Comparison of ENCODE assay signal across 19 mouse cellular contexts in the genomic region with DNA sequence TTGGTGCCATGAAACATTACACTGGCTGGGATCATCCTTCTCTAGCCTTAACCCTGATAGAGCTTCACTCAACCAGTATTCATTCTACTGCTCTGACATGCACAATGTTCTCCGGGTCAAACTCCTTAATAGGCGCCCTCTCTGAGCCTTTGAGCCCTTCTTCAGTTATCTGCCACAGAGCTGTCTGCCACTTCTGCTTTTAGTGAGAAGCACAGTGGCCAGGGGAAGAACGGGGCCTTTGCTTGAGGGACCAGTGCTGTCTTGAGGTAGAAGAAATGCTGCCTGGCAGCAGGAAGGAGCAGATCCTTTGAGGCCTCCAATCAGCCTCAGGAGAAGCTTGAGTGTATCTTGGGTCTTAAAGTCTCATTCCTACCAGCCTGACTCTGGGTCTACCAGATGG. TPM values are rescaled to one million over a fixed set of nuclear protein-coding genes. Genes with fewer than 3 reads are reported as not detected.
DNase-seq lines count a peak whose midpoint lies in the region; ATAC-seq and TF ChIP-seq lines count a peak whose summit lies in the region.
"Had no signal": no experiment of that assay in that cellular context is flagged by ENCODE, and none has a peak within 500 bp of the region (broad histone marks: within the 10 kb centered on the region; RNA-seq: fewer than 3 reads in every experiment).

No protein-coding gene starts in this region.

- in situ Hi-C loops in ES-E14 (cut with MboI; ENCODE audit: low sequenced_read_pairs in 2 of 2, unreplicated experiment in 2 of 2), result no loop called here

- H3K27ac ChIP-seq in ES-E14 (ENCODE audit: insufficient read depth, low read depth, low read length, poor library complexity, severe bottlenecking) (peak overlapping the region; percentile 43; the same call in 1 of the 2 replicates), MEL (ENCODE audit: control insufficient read depth, low read depth, low read length) (no peak overlapping the region)
- H3K27ac ChIP-seq: embryonic facial prominence, embryonic 13.5 days; forebrain, embryonic 12.5 days; gastrocnemius, adult 2 months; heart, embryonic 13.5 days; hindbrain, embryonic 13.5 days; hindbrain, postnatal 0 days had no signal

- DNase-seq in ES-E14 (ENCODE audit: low read depth, low spot score) (no peak), MEL (ENCODE audit: low read depth, low spot score) (peak; percentile 78)
- DNase-seq in urinary bladder, postnatal 10 days (ENCODE audit: low spot score), result no peak
- no peak for DNase-seq in T-cell, adult 2 months (ENCODE audit: low spot score)
- no peak for DNase-seq in thymus, postnatal 4 days
- DNase-seq: adrenal gland, postnatal 14 days; cerebellum, adult 11-12 months; cerebellum, adult 9-10 months; cerebellum, postnatal 25 days; gastrocnemius, adult 2 months; gastrocnemius, postnatal 25 days; heart, postnatal 4 days had no signal

- ATAC-seq in hematopoietic stem cell, adult 5-6 weeks (replicated peaks in 1 of 2; ENCODE audit: insufficient read depth in 1 of 2, low FRiP score in 2 of 2, low TSS enrichment in 1 of 2, low read depth in 1 of 2, poor library complexity in 2 of 2, severe bottlenecking in 2 of 2), result peak; percentile 78 to 85
- ATAC-seq: forebrain, embryonic 16.5 days; hindbrain, postnatal 0 days had no signal

- TF ChIP-seq POLR2A in MEL (IDR thresholded peaks at IDR 0.05; ENCODE audit: control insufficient read depth in 1 of 2, insufficient read depth in 1 of 2, low read depth in 1 of 2, low read length in 2 of 2, poor library complexity in 1 of 2), result no peak

- no peak for TF ChIP-seq CTCF in MEL (IDR thresholded peaks at IDR 0.05 in 2 of 3, conservative IDR thresholded peaks at IDR 0.05 in 1 of 3; ENCODE audit: control insufficient read depth in 1 of 3, insufficient read depth in 1 of 3, low read depth in 2 of 3, low read length in 3 of 3, poor library complexity in 1 of 3, severe bottlenecking in 1 of 3)

- H3K27me3 ChIP-seq in MEL (ENCODE audit: control insufficient read depth in 1 of 2, insufficient read depth in 2 of 2, low read length in 2 of 2), result no peaks in the 10 kb centered on the region
- H3K27me3 ChIP-seq: embryonic facial prominence, embryonic 13.5 days; forebrain, embryonic 12.5 days; heart, embryonic 13.5 days; hindbrain, embryonic 13.5 days had no signal

- H3K4me1 ChIP-seq in ES-E14 (ENCODE audit: control insufficient read depth in 2 of 2, insufficient read depth in 2 of 2, low read length in 2 of 2, poor library complexity in 1 of 2) (peaks cover 9 to 25% of the 10 kb centered on the region in 2 experiments; a peak in 3 of 4 replicates), MEL (ENCODE audit: control insufficient read depth in 1 of 2, insufficient read depth in 2 of 2, low read length in 2 of 2) (peaks cover 7 to 21% of the 10 kb centered on the region in 2 experiments)
- H3K4me1 ChIP-seq: embryonic facial prominence, embryonic 13.5 days; forebrain, embryonic 12.5 days; heart, embryonic 13.5 days; hindbrain, embryonic 13.5 days had no signal

- H3K9me3 ChIP-seq in ES-E14 (ENCODE audit: control insufficient read depth, insufficient read depth, low read depth, low read length) (no peaks in the 10 kb centered on the region), MEL (replicated peaks; ENCODE audit: insufficient read depth, low read length) (no peaks in the 10 kb centered on the region)
- H3K9me3 ChIP-seq: embryonic facial prominence, embryonic 13.5 days; forebrain, embryonic 12.5 days; heart, embryonic 13.5 days; hindbrain, embryonic 13.5 days had no signal

- TF ChIP-seq RAD21 in MEL (IDR thresholded peaks at IDR 0.05; ENCODE audit: low read depth, low read length), result no peak

- H3K4me3 ChIP-seq in ES-E14 (ENCODE audit: insufficient read depth in 1 of 2, low read depth in 1 of 2, low read length in 2 of 2, poor library complexity in 1 of 2, severe bottlenecking in 1 of 2), result no peak overlapping the region
- H3K4me3 ChIP-seq in MEL (ENCODE audit: control insufficient read depth in 1 of 2, insufficient read depth in 1 of 2, low read depth in 2 of 2, low read length in 2 of 2), result no peak overlapping the region
- H3K4me3 ChIP-seq: embryonic facial prominence, embryonic 13.5 days; forebrain, embryonic 12.5 days; gastrocnemius, adult 2 months; heart, embryonic 13.5 days; hindbrain, embryonic 13.5 days had no signal

- TF ChIP-seq EP300 in MEL (IDR thresholded peaks at IDR 0.05; ENCODE audit: low read depth in 1 of 2, low read length in 2 of 2), result peak in 1 of 2 experiments; percentile 30; a peak in 1 of 4 replicates

- no peaks in the 10 kb centered on the region for H3K36me3 ChIP-seq in ES-E14 (ENCODE audit: control insufficient read depth, insufficient read depth, low read length, poor library complexity, severe bottlenecking)
- peaks cover 0 to 5% of the 10 kb centered on the region in 2 experiments; a peak in 2 of 4 replicates for H3K36me3 ChIP-seq in MEL (ENCODE audit: control insufficient read depth in 1 of 2, insufficient read depth in 2 of 2, low read length in 2 of 2)
- H3K36me3 ChIP-seq: embryonic facial prominence, embryonic 13.5 days; forebrain, embryonic 12.5 days; heart, embryonic 13.5 days; hindbrain, embryonic 13.5 days had no signal

- H3K9ac ChIP-seq in ES-E14 (ENCODE audit: insufficient read depth, low read depth, low read length, poor library complexity, severe bottlenecking) (no peak overlapping the region), MEL (ENCODE audit: control insufficient read depth, low read depth, low read length, poor library complexity, severe bottlenecking) (no peak overlapping the region)
- H3K9ac ChIP-seq: embryonic facial prominence, embryonic 13.5 days; forebrain, embryonic 12.5 days; heart, embryonic 13.5 days; hindbrain, embryonic 13.5 days had no signal

- H3K79me2 ChIP-seq in MEL (ENCODE audit: control insufficient read depth, insufficient read depth, low read length, poor library complexity), result no peaks in the 10 kb centered on the region

TF ChIP-seq in ES-E14, 5 proteins besides CTCF, POLR2A, EP300 and RAD21:
- TF ChIP-seq CHD2 (IDR thresholded peaks at IDR 0.05; ENCODE audit: low read depth, low read length) (no peak), MAFK (IDR thresholded peaks at IDR 0.05; ENCODE audit: insufficient read depth, low read depth, low read length) (no peak), HCFC1 (IDR thresholded peaks at IDR 0.05; ENCODE audit: borderline replicate concordance, insufficient read depth, low read length) (no peak), ZNF384 (IDR thresholded peaks at IDR 0.05; ENCODE audit: low read depth, low read length) (no peak), ZC3H11A (IDR thresholded peaks at IDR 0.05; ENCODE audit: borderline replicate concordance, low read depth, low read length) (no peak)

TF ChIP-seq in MEL, 35 proteins besides CTCF, POLR2A, EP300 and RAD21:
- TF ChIP-seq SMC3 (IDR thresholded peaks at IDR 0.05; ENCODE audit: low read depth, low read length) (no peak), GATA1 (IDR thresholded peaks at IDR 0.05; ENCODE audit: low read depth, low read length) (peak; percentile 36; the same call in 1 of the 2 replicates)
TF ChIP-seq in MEL: peak in this region for 1.

RNA-seq across cellular contexts. Expression of a gene that starts 27.9 kb away (rescaled TPM):
- total RNA-seq in ES-E14 (2012; rRNA removed), result 169 and 238 TPM in 2 replicates
- total RNA-seq in MEL (2012; rRNA removed), result 4.6 and 7.6 TPM in 2 replicates
- polyA plus RNA-seq in MEL (2012; ENCODE audit: insufficient read depth in 1 of 2, insufficient read length in 2 of 2, low read depth in 1 of 2, low replicate concordance in 2 of 2, missing spikeins in 1 of 2), result 10 to 100 TPM in 1 of 2 experiments, not detected in 1; 35.9 TPM
- total RNA-seq in hematopoietic stem cell, adult 5-6 weeks (2017), result 19.4 and 23.6 TPM in 2 replicates

RNA-seq across cellular contexts. Expression of a gene that starts 59.7 kb away (rescaled TPM):
- total RNA-seq in ES-E14 (2012; rRNA removed) (297 and 332 TPM in 2 replicates), MEL (2012; rRNA removed) (158 and 186 TPM in 2 replicates)
- polyA plus RNA-seq in MEL (2012; ENCODE audit: insufficient read depth in 1 of 2, insufficient read length in 2 of 2, low read depth in 1 of 2, low replicate concordance in 2 of 2, missing spikeins in 1 of 2), result 100 to 1,000 TPM in 1 of 2 experiments, not detected in 1; 183 TPM
- 253 and 280 TPM in 2 replicates for total RNA-seq in hematopoietic stem cell, adult 5-6 weeks (2017)
